Mouse (Mus musculus) myocyte (in vitro differentiated cells): ENCODE results near the gene Mmp11.

Source experiments
- CEBPB ChIP-seq: IDR thresholded peaks from 2 replicates; pipeline ENCODE4 v1.6.1; 2011; ENCODE audit warnings: mild to moderate bottlenecking, moderate library complexity; ENCODE audit not compliant: poor library complexity, insufficient read depth, severe bottlenecking
- E2F4 ChIP-seq: IDR thresholded peaks from one replicate; pipeline ENCODE4 v1.6.1; 2011; ENCODE audit warnings: mild to moderate bottlenecking, control low read depth, moderate library complexity; ENCODE audit not compliant: insufficient read depth
- MYOD1 ChIP-seq, 3 experiments: IDR thresholded peaks; one replicate each; pipeline ENCODE4 v1.6.1; 2011; ENCODE audit warnings: control low read depth in 2 of 3, low read depth in 2 of 3, mild to moderate bottlenecking in 2 of 3, moderate library complexity in 1 of 3; ENCODE audit not compliant: insufficient read length in 2 of 3, control insufficient read depth in 1 of 3
- POLR2A ChIP-seq: IDR thresholded peaks from one replicate; pipeline ENCODE4 v1.6.1; 2011; ENCODE audit warnings: low read depth, mild to moderate bottlenecking, control low read depth, moderate library complexity; ENCODE audit not compliant: insufficient read length
- POLR2AphosphoS2 ChIP-seq: IDR thresholded peaks from one replicate; pipeline ENCODE4 v1.6.1; 2011; ENCODE audit warnings: low read depth, control low read depth; ENCODE audit not compliant: insufficient read length
- USF1 ChIP-seq: IDR thresholded peaks from one replicate; pipeline ENCODE4 v1.6.1; 2011; ENCODE audit warnings: low read depth, mild to moderate bottlenecking, control low read depth, moderate library complexity

DNA sequence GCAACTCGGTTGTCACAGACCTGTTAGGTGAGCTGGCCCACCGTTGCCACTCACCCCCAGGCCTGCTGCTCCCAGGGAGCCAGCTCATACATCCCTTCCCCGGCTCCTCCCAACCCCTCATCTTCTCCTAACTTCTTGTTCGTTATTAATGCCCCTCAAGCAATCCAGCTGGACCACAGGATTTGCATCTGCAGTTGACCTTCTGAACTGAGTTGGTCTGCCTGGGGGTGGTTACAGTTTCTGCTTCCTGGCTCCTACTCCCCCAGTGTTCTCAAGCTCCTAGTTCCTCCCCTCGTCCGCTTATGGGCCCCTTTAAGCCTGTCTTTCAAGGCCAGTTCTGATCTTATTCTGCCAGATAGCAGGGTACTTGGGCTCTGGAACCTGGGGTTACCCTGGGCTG, 41.7 kb downstream of the Mmp11 start:
- TF ChIP-seq E2F4 (no peak), USF1 (no peak), MYOD1 (IDR thresholded peaks at IDR 0.05; ENCODE audit: control insufficient read depth in 1 of 3, insufficient read length in 2 of 3, low read depth in 2 of 3) (no peak), POLR2AphosphoS2 (no peak), POLR2A (no peak), CEBPB (no peak)
